Mouse (Mus musculus) ES-E14 (cell line): Measurements from ENCODE around the gene Ifne. TPM values are rescaled to one million over a fixed set of nuclear protein-coding genes. Genes with fewer than 3 reads are reported as not detected.

Source experiments
- DNase-seq: peaks from one replicate; pipeline ENCODE4 v3.0.0-alpha.2; 2013; ENCODE audit warnings: low read depth, low spot score
- H3K27ac ChIP-seq: 2 replicates; pipeline ENCODE4 v1.5.1; 2012; ENCODE audit warnings: low read depth, mild to moderate bottlenecking, low read length, moderate library complexity, mixed read lengths; ENCODE audit not compliant: poor library complexity, insufficient read depth, severe bottlenecking
- H3K36me3 ChIP-seq: 2 replicates; pipeline ENCODE4 v1.6.1; 2012; ENCODE audit warnings: mild to moderate bottlenecking, low read length, moderate library complexity, mixed read lengths; ENCODE audit not compliant: control insufficient read depth, poor library complexity, insufficient read depth, severe bottlenecking
- H3K4me1 ChIP-seq, 2 experiments: fragments of 150-350 bp in 1 of 2; sonication (generic) in 1 of 2; 2 replicates each; pipeline ENCODE4 v1.6.1; 2012; ENCODE audit warnings: low read length in 2 of 2, mild to moderate bottlenecking in 1 of 2, mixed read lengths in 1 of 2; ENCODE audit not compliant: control insufficient read depth in 2 of 2, insufficient read depth in 2 of 2, poor library complexity in 1 of 2
- H3K4me3 ChIP-seq, 2 experiments: fragments of 150-350 bp in 1 of 2; sonication (generic) in 1 of 2; 2 replicates each; pipeline ENCODE4 v1.5.1; 2012; ENCODE audit warnings: low read length in 2 of 2, low read depth in 1 of 2, mild to moderate bottlenecking in 1 of 2, mixed read lengths in 1 of 2; ENCODE audit not compliant: insufficient read depth in 1 of 2, poor library complexity in 1 of 2, severe bottlenecking in 1 of 2
- H3K9ac ChIP-seq: 2 replicates; pipeline ENCODE4 v1.6.1; 2012; ENCODE audit warnings: low read depth, mild to moderate bottlenecking, low read length, mixed read lengths; ENCODE audit not compliant: poor library complexity, insufficient read depth, severe bottlenecking
- H3K9me3 ChIP-seq: fragments of 150-350 bp; sonication (generic); 2 replicates; pipeline ENCODE4 v1.6.1; 2012; ENCODE audit warnings: low read depth, mild to moderate bottlenecking, low read length; ENCODE audit not compliant: control insufficient read depth, insufficient read depth
- CHD2 ChIP-seq: IDR thresholded peaks from 2 replicates; pipeline ENCODE4 v1.6.1; 2014; ENCODE audit warnings: mild to moderate bottlenecking, low read depth, low read length, inconsistent platforms
- HCFC1 ChIP-seq: IDR thresholded peaks from 2 replicates; pipeline ENCODE4 v1.6.1; 2012; ENCODE audit warnings: low read length, inconsistent platforms, borderline replicate concordance; ENCODE audit not compliant: insufficient read depth
- MAFK ChIP-seq: IDR thresholded peaks from 2 replicates; pipeline ENCODE4 v1.6.1; 2014; ENCODE audit warnings: mild to moderate bottlenecking, low read depth, low read length, inconsistent platforms; ENCODE audit not compliant: insufficient read depth
- ZC3H11A ChIP-seq: IDR thresholded peaks from 2 replicates; pipeline ENCODE4 v1.6.1; 2012; ENCODE audit warnings: low read depth, mild to moderate bottlenecking, inconsistent platforms, low read length, borderline replicate concordance
- ZNF384 ChIP-seq: IDR thresholded peaks from 2 replicates; pipeline ENCODE4 v1.6.1; 2012; ENCODE audit warnings: low read depth, low read length, inconsistent platforms
- in situ Hi-C, 2 experiments: fragments of 600-800 bp; cut with MboI; formaldehyde crosslinking; loops; one replicate each; pipeline ENCODE4 v1.15.1; 2025; ENCODE audit warnings: low sequenced_read_pairs in 2 of 2, inconsistent platforms in 1 of 2; ENCODE audit not compliant: unreplicated experiment in 2 of 2
- total RNA-seq: library from RNA; depleted of rRNA; stranded (reverse); fragments of 300-350 nt; gene quantifications from 2 replicates; pipeline ENCODE4 v1.2.3, GENCODE M21; 2012

Ifne gene
- total RNA-seq, 1 experiment = not detected

GRCm38 (mm10) chr4:88864599-88864998 is 15.4 kb downstream of the Ifne start:
- no peak for DNase-seq
- no peaks in the 10 kb centered on the region for H3K36me3 ChIP-seq
- in situ Hi-C loops = no loop called here
- H3K9ac ChIP-seq = no peak overlapping the region
- H3K4me3 ChIP-seq = no peak overlapping the region
- H3K4me1 ChIP-seq = peaks cover 0 to 19% of the 10 kb centered on the region in 2 experiments; a peak in 2 of 4 replicates
- no peak overlapping the region for H3K27ac ChIP-seq
- no peak for TF ChIP-seq HCFC1
- no peak for TF ChIP-seq MAFK
- TF ChIP-seq ZC3H11A = no peak
- no peak for TF ChIP-seq CHD2
- TF ChIP-seq ZNF384 = no peak
- H3K9me3 ChIP-seq = no peaks in the 10 kb centered on the region

- Histone ChIP-seq H3K9me3 (no peaks in the 10 kb centered on the region), H3K36me3 (no peaks in the 10 kb centered on the region), H3K4me1 (peaks cover 0 to 19% of the 10 kb centered on the region in 2 experiments; a peak in 2 of 4 replicates), H3K4me3 (no peak overlapping the region), H3K27ac (no peak overlapping the region; the same call in 1 of the 2 replicates), H3K9ac (no peak overlapping the region; the same call in 1 of the 2 replicates)
- TF ChIP-seq ZNF384 = no peak
- no peak for TF ChIP-seq HCFC1
- no peak for TF ChIP-seq ZC3H11A
- TF ChIP-seq CHD2 = no peak
- TF ChIP-seq MAFK = no peak
- DNase-seq = peak; percentile 41
- in situ Hi-C loops = no loop called here
Observed at GRCm38 (mm10) chr4:88863309-88863708, 16.7 kb downstream of the Ifne start.

- TF ChIP-seq CHD2 (no peak), ZNF384 (no peak), HCFC1 (no peak), ZC3H11A (no peak), MAFK (no peak)
- H3K4me3 ChIP-seq = no peak overlapping the region
- DNase-seq = no peak
- H3K27ac ChIP-seq = no peak overlapping the region
- in situ Hi-C loops = no loop called here
- no peaks in the 10 kb centered on the region for H3K9me3 ChIP-seq
- H3K9ac ChIP-seq = no peak overlapping the region
- peaks cover 0 to 16% of the 10 kb centered on the region in 2 experiments; a peak in 2 of 4 replicates for H3K4me1 ChIP-seq
- no peaks in the 10 kb centered on the region for H3K36me3 ChIP-seq
Observed at GRCm38 (mm10) chr4:88859214-88859613, 20.8 kb downstream of the Ifne start.

GRCm38 (mm10) chr4:88851026-88851763 is 28.8 kb downstream of the Ifne start:
- Histone ChIP-seq H3K9me3 (no peaks in the 10 kb centered on the region), H3K27ac (no peak overlapping the region), H3K36me3 (no peaks in the 10 kb centered on the region), H3K9ac (no peak overlapping the region), H3K4me1 (no peaks in the 10 kb centered on the region), H3K4me3 (no peak overlapping the region)
- DNase-seq = no peak
- TF ChIP-seq ZC3H11A = no peak
- TF ChIP-seq MAFK = no peak
- no peak for TF ChIP-seq ZNF384
- TF ChIP-seq HCFC1 = no peak
- no peak for TF ChIP-seq CHD2
- in situ Hi-C loops = no loop called here
